Mouse (Mus musculus) heart, postnatal 36 days (tissue): ENCODE results near the gene Lce1d. TPM values are rescaled to one million over a fixed set of nuclear protein-coding genes. Genes with fewer than 3 reads are reported as not detected.
A peak's percentile ranks its signal among the peaks of the same experiment; 100 is the strongest.
"Not testable (repeated sequence)": the region's sequence is repeated elsewhere in the genome, so short reads cannot be mapped to it uniquely, and the experiment has no call there.

Experiments
- DNase-seq, 2 experiments: peaks; one replicate each; pipeline ENCODE4 v3.0.0; 2021 to 2022
- intact Hi-C: fragments of 180-260 bp; cut with DNase I; formaldehyde crosslinking; loops from one replicate; pipeline ENCODE4 v1.15.1; 2025
- total RNA-seq, 2 experiments: library from RNA; stranded (reverse); gene quantifications; 2 replicates each; pipeline ENCODE4 v1.2.3; 2021

The Lce1d gene
- total RNA-seq, result not detected

- intact Hi-C loops, result no loop called here
- DNase-seq, result no peak
These were observed at the start of gene Lce1d for GRCm38 (mm10) chr3:92687110-92687509. TSS of gene Lce1d (minus strand) at chr3:92687210.

GRCm38 (mm10) chr3:92722631-92723030 is 35.6 kb upstream of the Lce1d start:
- intact Hi-C loops, result no loop called here

GRCm38 (mm10) chr3:92720250-92720649 is 33.2 kb upstream of the Lce1d start, which contains the start of gene Lce1f:
TSS of gene Lce1f (minus strand) at chr3:92720350.
- DNase-seq, result no peak
- intact Hi-C loops, result no loop called here

More at GRCm38 (mm10) chr3:92722631-92723030, 35.6 kb upstream of the Lce1d start:
- no peak for DNase-seq

- no peak for DNase-seq
- intact Hi-C loops, result no loop called here
These were observed 28.1 kb upstream of the Lce1d start for GRCm38 (mm10) chr3:92715122-92715521.

- no peak for DNase-seq
- intact Hi-C loops, result no loop called here
These were observed 22.0 kb upstream of the Lce1d start, which contains the start of gene Lce1e for GRCm38 (mm10) chr3:92708974-92709373. TSS of gene Lce1e (minus strand) at chr3:92709074.

- intact Hi-C loops, result no loop called here
These were observed 7.6 kb upstream of the Lce1d start for GRCm38 (mm10) chr3:92694613-92695012.

GRCm38 (mm10) chr3:92691688-92692087 is 4.7 kb upstream of the Lce1d start:
- intact Hi-C loops, result no loop called here
- no peak for DNase-seq

More at GRCm38 (mm10) chr3:92694613-92695012, 7.6 kb upstream of the Lce1d start:
- DNase-seq, result no peak

GRCm38 (mm10) chr3:92689154-92689553 is 2.1 kb upstream of the Lce1d start:
- intact Hi-C loops, result not testable (repeated sequence)
- DNase-seq, result peak; percentile 6 to 19

GRCm38 (mm10) chr3:92678947-92679346 is 8.1 kb downstream of the Lce1d start, which contains the start of gene Lce1c:
TSS of gene Lce1c (plus strand) at chr3:92679247.
- intact Hi-C loops, result no loop called here
- no peak for DNase-seq

- intact Hi-C loops, result no loop called here
- DNase-seq, result no peak
These were observed 16.8 kb downstream of the Lce1d start, which contains the start of gene Lce1a2 for GRCm38 (mm10) chr3:92670215-92670614. TSS of gene Lce1a2 (minus strand) at chr3:92670315.

- no peak for DNase-seq
- intact Hi-C loops, result no loop called here
These were observed 30.2 kb downstream of the Lce1d start, which contains the start of gene Lce1b for GRCm38 (mm10) chr3:92656826-92657225. TSS of gene Lce1b (minus strand) at chr3:92656926.

GRCm38 (mm10) chr3:92648207-92648606 is 38.8 kb downstream of the Lce1d start, which contains the start of gene Lce1a1:
TSS of gene Lce1a1 (minus strand) at chr3:92648307.
- no peak for DNase-seq
- intact Hi-C loops, result no loop called here

GRCm38 (mm10) chr3:92639854-92640253 is 47.2 kb downstream of the Lce1d start:
- intact Hi-C loops, result no loop called here
- DNase-seq, result no peak

- DNase-seq, result no peak
- intact Hi-C loops, result no loop called here
These were observed 48.4 kb downstream of the Lce1d start for GRCm38 (mm10) chr3:92638653-92638991.

GRCm38 (mm10) chr3:92637745-92638652 is 49.0 kb downstream of the Lce1d start:
- intact Hi-C loops, result no loop called here
- DNase-seq, result no peak

Other genes starting within 250 kb of the Lce1d start
- gene Sprr1b, start 248.4 kb downstream of the Lce1d start, total RNA-seq, result not detected
- not detected for gene Sprr3, start 228.5 kb downstream of the Lce1d start, total RNA-seq
- gene Sprr1a, start 201.3 kb downstream of the Lce1d start, total RNA-seq, result not detected
- not detected for gene Sprr4, start 186.7 kb downstream of the Lce1d start, total RNA-seq
- gene 2310046K23Rik, start 152.7 kb downstream of the Lce1d start, total RNA-seq, result not detected
- not detected for gene Ivl, start 113.5 kb downstream of the Lce1d start, total RNA-seq
- not detected for gene Smcp, start 98.2 kb downstream of the Lce1d start, total RNA-seq
- not detected for gene 2210017I01Rik, start 79.7 kb downstream of the Lce1d start, total RNA-seq
- not detected for gene Lce6a, start 65.5 kb downstream of the Lce1d start, total RNA-seq
- gene Lce1a1, start 38.9 kb downstream of the Lce1d start, total RNA-seq, result not detected
- not detected for gene Lce1b, start 30.3 kb downstream of the Lce1d start, total RNA-seq
- gene Lce1a2, start 16.9 kb downstream of the Lce1d start, total RNA-seq, result not detected
- not detected for gene Lce1c, start 8.0 kb downstream of the Lce1d start, total RNA-seq
- gene Lce1e, start 21.9 kb upstream of the Lce1d start, total RNA-seq, result not detected
- not detected for gene Lce1f, start 33.1 kb upstream of the Lce1d start, total RNA-seq
- gene Gm38119, start 51.9 kb upstream of the Lce1d start, total RNA-seq, result not detected
- not detected for gene Lce1g, start 65.1 kb upstream of the Lce1d start, total RNA-seq
- gene Lce1h, start 77.9 kb upstream of the Lce1d start, total RNA-seq, result not detected
- gene Lce1i, start 91.7 kb upstream of the Lce1d start, total RNA-seq, result not detected
- gene Lce1j, start 103.3 kb upstream of the Lce1d start, total RNA-seq, result not detected
- not detected for gene Lce1k, start 120.7 kb upstream of the Lce1d start, total RNA-seq
- gene Kprp, start 140.0 kb upstream of the Lce1d start, total RNA-seq, result not detected
- gene Lce1l, start 164.1 kb upstream of the Lce1d start, total RNA-seq, result not detected
- gene 2310050C09Rik, start 183.0 kb upstream of the Lce1d start, total RNA-seq, result not detected
- not detected for gene Lce3a, start 239.0 kb upstream of the Lce1d start, total RNA-seq
- gene Lce3b, start 245.8 kb upstream of the Lce1d start, total RNA-seq, result not detected